Mouse (Mus musculus) urinary bladder, postnatal 0 days (tissue): ENCODE measurements around the gene Gm14692. TPM values are rescaled to one million over a fixed set of nuclear protein-coding genes. Genes with fewer than 3 reads are reported as not detected.

Experiments
- polyA plus RNA-seq: library from polyadenylated mRNA; unstranded; fragments of >200 nt; fragmentation: Nextera tagmentation; extraction: Ambion mirVana; gene quantifications from 2 replicates; pipeline ENCODE4 v1.2.1, GENCODE M21; 2015

Gene Gm14692
- polyA plus RNA-seq: not detected in 2 replicates

GRCm38 (mm10) chrX:67695398-67695797 is at the start of gene Gm14692:
TSS of gene Gm14692 (plus strand) at chrX:67695698.

GRCm38 (mm10) chrX:67693462-67693861 is 2.0 kb upstream of the Gm14692 start, which contains the start of gene Gm1140:
TSS of gene Gm1140 (minus strand) at chrX:67693562.

Other genes with a start within 250 kb of the Gm14692 start
- gene Gm1140, start 2.1 kb upstream of the Gm14692 start, polyA plus RNA-seq: not detected in 2 replicates
- not detected in 2 replicates for gene 4933436I01Rik, start 225.8 kb downstream of the Gm14692 start, polyA plus RNA-seq